Mouse (Mus musculus) urinary bladder, postnatal 10 days (tissue): Measurements from ENCODE around the gene Arrdc2.

Experiments used
- DNase-seq: peaks from one replicate; pipeline ENCODE4 v3.0.0; 2022; ENCODE audit warnings: low spot score

The Arrdc2 gene

DNA sequence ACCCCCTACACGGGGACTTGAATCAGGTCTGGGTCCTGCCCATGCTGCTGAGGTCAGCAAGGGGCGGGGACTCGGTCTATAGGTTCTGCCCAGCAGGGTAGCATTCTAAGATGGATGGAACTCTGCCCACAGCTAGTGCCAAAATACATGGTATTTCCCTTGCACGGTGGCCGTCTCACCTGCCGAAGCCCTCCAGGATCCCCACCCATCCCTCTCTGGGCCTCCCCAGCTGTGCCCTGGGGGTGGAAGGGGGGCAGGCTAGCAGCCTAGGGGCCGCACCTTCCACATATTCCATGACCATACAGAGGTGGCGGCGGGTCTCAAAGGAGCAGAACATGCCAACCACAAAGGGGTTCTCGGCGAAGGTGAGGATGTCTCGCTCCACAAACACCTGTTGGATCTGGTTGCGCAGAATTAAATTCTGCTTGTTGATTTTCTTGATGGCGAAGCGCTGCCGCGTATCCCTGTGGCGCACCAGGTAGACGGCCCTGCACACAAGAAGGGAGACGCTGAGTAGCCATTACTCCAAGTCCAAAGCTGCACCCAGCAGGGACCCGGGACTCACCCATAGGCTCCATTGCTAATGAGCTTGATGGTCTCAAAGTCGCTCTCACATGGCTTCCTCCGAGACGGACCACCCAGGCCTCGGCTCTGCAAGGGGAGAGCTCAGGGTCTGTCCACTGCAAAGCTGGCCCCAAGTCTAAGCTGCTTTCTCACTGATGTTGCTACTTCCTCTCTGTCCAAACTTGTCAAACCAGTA lies 53.0 kb downstream of the Arrdc2 start:
- no peak for DNase-seq
